Mouse (Mus musculus) c-Kit-positive CD71-negative TER-119-negative erythroid progenitor cells, embryonic 14.5 days (primary cell): ENCODE data around the gene Ccdc92b.

ENCODE experiments used
- DNase-seq: peaks from one replicate; pipeline ENCODE4 v3.0.0-alpha.2; 2013; ENCODE audit warnings: low read depth

Ccdc92b gene

DNA sequence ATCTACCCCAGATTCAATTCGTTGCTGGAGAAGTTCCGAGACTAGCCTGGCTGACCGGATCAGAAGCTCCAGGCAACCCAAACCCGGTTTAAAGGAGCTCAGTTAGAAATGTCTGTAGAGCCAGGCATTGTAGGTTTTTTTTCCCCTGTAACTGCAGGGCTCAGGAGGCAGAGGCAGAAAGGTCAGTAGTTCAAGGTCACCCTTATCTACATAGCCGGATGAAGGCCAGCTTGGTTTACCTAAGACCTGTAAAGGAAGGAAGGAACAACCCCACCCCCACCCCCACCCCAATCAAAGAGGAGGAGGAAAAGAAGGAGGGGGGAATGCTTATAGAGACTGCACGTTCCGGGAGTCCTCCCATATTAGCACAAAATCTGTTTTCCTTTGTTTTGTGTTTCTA, 8.0 kb upstream of the Ccdc92b start:
- no peak for DNase-seq

DNA sequence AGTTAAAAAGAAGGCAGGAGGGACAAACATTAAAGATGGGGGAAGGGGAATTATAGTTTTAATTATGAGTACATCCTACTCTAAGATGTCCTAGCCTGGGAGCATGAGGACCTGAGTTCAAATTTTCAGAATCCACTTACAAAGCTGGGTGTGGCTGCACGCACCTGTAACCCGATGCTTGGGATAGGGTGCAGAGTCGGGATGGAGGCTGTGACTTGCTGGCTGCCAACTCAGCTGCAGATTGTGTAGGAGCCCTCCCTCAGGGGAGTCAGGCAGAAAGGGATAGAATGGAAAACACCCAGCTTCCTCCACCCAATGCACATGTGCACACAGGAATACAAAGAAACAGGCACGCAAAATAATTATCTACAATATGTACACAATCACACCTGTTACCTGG, 6.0 kb upstream of the Ccdc92b start:
- no peak for DNase-seq

DNA sequence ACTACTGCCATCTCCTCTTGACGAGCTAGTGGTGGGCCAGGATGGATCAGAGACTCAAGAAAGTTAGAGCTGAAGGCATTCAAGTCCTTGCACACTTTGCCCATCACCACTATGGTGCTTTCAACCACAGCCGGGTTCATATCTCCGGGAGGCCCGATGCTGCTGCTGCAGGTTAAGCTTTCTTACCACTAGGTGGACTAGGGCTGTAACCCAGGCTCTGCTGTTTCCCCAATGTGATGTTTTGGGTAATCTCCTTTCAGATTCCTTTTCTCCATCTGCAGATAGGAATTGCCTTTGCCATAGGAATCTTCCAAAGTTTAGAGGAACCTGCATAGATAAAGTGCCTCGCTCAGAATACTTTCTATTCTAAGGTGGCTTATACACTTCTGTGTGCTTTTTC, 3.8 kb upstream of the Ccdc92b start:
- DNase-seq = no peak

DNA sequence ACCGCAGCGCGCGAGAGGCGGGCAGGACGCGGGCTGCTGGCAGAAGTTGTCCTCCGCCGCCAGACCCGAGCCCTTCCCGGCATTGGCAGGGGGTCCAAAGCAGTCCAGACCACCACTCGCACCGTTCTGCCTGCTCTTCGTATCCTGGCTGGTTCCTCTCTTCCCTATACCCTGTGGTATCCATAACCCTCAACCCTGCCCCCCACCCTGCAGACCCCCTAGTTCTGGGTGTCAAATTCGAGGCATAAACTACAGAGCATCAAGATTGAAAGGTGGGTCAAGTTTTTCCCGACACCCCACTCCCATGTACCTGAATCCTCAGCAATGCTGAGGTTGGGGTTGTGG, 523 bp downstream of the Ccdc92b start:
- DNase-seq = no peak

DNA sequence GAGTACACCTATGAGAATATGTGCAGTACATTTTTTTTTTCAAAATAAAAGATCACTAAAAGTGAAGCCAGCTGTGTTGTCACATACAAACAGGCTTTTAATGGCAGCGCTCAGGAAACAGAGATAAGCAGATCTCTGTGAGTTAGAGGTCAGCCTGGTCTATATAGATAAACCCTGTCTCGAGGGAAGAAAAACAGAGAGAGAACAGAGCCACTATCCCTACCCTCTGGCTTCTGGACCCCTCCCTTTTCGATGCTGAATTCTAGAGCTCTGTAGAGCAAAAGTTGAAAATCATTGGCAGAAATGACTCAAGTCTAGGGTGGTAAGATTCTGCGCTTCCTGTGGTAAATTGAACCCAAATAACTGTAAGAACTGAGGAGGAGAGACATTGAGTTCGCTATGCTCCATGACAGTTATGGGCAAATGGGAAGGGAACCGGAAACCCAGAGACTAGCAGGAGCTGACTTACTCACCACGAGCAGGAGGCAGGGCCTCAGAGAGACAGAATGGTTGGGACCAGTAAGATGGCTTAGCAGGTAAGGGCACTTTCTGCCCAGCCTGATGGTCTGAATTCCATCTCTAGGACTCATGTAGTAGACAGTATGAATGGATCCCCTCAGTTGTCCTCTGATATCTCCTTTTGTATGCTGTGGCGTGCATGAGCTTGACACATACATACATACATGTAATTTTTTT, 2.7 kb downstream of the Ccdc92b start:
- peak; percentile 17 for DNase-seq

DNA sequence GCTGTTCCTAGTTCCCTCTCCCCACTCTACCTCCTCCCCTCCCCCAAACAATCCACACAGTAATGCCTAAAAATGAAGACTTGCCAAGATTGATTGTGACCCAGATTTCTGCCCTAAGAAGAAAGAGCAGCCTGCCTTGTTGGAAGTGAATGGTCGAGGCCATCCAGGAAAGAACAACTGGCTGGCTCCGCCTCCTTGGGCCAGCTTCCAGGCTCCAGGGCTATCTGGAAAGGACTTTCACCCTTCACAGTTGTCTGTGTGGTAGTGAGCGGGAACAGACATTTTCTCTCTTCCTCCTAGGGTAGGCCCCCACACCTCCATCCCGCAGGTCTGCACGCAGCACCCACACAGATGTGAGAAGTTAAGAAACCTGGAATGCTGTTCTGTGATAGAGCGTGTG, 4.3 kb downstream of the Ccdc92b start:
- no peak for DNase-seq

DNA sequence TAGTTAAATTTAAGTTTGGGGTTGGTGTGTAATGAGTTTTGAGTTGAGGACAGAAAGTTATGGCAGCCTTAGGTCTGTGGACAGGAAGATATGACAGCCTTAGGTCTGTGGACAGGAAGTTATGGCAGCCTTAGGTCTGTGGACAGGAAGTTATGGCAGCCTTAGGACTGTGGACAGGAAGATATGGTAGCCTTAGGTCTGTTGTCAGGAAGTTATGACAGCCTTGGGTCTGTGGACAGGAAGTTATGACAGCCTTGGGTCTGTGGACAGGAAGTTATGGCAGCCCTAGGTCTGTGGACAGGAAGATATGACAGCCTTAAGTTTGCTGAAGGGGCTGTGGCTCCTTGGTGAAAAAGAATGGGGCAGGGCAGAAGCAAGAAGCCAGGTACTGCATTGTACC, 5.9 kb downstream of the Ccdc92b start:
- no peak for DNase-seq

DNA sequence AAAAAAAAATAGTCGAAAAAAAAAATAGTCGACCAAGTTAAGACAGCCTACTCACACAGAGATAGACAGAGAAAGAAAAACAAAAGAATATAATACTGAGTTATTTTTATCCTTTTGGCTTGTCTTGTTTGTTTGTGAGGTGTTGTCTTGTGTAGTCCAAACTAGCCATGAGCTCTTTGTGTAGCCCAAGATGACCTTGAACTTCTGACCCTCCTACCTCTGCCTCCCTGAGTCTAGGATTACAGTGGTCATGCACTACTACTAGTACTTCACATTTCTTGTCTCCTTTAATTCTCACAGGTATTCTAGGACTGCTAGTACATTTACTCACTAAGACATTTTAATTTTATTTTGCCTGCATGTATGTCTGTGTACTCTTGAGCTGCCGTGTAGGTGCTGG, 8.1 kb downstream of the Ccdc92b start:
- no peak for DNase-seq

DNA sequence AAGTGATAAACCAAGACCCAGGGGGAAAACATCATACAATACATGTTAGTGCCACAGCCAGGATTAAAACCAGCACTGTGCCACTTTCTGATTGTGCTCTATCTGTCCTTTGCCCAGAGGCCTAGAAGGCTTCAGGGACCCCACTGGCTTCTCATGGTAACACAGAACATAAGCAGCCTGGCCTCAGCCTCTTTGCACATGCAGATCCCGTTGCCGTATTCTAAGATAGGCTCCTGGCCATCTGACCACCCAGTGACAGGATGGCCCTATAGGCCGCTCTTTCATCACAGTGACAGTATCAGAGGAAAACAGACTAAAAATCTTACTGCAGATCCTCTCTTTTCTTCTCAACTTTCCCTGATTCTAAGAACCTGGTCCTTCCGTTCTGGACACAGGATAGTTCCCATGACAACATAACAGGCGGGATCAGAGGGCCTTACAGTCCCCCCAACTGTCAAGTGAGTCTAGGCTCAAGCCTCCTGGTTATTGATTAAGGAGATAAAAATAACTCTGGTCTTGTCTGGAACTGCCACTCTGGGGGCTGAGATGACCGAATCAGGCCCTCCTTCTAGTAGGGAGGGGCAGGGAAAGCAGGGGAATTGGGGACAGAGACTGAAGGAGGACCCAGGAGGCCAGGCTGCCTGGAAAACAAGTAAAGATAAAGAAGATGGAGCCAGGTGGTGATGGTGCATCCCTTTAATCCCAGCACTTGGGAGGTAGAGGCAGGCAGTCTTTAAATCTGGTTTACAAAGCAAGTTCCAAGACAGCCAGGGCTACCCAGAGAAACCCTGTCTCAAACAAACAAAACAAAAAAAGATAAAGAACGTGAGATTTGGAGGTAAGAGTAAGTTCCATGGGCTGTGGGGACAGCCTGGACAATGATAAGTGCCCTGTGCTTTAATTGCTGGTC, 12.7 kb downstream of the Ccdc92b start:
- DNase-seq = no peak

DNA sequence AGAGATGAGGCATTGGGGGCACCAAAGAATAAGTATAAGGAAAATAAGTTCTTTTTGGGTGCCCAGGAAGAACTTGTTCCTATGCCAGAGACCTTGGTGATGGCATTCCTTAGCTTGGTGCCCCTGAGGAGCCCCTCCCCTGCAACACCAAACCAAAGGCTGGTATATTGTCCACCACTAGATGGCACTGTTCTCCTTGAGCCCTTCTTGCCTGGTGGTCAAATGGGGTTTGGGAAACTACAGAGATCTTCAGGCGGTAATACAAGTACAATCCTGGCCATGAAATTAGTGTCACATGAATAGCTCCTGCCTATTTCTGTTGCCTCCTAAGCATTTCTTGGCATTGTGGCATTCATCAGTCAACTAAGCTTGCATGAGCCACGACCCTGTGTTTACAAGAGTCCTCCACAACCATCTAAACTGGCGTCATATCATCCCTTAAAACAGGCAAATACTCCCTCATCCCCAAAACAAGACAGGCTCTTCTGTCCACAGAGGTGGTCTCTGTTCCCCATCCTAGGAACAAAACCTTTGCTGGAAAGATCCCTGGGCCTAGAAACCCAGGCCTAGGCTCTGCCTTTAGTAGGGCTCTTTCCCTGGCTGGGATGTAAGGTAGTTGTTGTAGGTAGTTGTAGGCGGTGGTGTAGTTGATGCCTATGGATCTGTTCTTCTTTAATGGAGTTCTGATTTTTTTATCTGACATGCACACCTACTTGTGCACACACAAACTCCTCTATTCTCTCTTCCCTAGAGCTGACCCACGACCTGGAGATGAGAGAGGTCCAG, 15.3 kb downstream of the Ccdc92b start:
- DNase-seq = peak; percentile 76

DNA sequence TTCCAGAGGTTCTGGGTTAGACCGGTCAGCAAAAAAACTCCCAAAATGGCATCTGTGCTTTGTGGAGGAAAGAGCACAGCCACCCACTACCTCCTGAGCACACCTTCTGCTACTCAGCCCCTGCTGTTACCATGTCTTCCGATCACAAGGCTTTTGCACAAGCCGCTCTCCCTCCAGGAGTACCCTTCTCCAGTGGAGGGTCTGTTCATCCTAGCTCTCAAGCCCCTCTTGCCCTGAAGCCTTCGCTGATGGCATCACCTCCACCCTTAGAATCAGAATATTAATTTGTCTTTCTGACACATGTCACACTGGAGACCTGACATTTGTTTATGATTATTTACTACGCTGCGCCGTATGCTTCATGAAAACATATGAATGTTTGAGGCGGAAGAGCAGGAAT, 18.1 kb downstream of the Ccdc92b start:
- no peak for DNase-seq

DNA sequence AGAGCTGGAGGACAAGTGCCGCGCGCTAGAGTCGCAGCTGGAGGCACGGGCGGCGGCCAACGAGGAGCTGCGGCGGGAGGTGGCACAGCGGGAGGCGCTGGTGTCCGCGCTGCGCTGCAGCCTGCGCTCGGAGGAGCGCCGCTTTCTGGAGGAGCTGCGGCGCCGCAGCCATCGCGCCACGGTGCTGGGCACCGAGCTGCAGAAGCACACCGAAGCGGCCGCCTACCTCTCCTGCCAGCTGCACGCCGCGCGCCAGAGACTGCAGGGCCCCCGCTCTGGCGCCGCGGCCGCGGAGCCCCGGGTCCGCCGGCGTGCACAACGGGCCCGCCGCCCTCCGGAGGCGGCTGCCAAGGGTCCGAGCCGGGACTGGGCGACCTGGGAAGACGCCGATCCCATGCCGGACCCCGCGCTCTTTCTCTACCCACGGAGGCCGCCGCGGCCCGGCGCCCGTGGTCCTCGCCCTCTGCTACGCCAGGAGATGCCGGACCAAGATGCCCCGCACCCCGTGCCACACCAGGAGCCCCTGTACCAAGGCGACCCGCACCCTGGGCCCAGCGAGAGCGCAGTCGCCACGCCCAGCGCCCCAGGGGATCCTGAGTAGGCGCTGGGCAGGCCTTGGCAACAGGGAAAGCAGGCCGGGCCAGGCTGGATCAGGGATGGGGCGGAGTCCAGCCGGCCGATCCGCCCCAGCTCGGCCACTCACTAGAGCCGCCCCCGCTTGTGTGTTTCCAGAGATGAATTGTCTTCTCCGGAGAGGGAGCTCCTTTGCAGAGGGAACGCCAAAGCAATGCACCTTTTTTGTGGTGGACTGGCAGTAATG, 18.8 kb downstream of the Ccdc92b start:
- peak; percentile 36 for DNase-seq

DNA sequence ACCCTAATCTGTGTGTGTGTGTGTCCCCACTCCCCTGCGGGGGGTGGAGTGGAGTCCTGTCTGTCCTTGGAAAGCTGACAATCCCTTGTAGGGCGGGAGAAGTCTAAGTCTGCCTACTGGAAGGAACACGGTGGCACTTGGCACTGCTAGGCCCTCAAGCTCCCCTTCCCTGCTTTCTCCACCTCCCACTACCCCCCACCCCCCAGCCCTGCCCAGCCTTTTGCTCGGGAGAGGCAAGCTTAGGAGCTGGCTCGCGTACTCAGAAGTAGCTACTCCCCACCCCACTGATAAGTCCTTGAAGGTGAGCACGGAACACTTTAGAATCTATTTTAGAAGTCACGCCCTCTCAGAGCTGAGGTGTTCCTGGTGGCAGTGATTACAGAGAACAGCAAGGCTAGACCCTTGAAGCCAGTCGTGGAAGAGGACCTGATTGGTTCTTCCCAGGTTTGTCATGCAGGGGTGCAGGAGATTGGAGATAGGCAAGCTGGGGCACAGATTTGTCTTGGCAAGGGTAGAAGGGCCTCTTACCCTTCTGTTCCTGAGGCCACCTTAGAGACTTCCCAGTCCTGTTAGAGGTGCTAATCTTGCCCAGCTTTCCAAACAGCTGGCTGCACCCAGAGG, 19.5 kb downstream of the Ccdc92b start:
- no peak for DNase-seq

DNA sequence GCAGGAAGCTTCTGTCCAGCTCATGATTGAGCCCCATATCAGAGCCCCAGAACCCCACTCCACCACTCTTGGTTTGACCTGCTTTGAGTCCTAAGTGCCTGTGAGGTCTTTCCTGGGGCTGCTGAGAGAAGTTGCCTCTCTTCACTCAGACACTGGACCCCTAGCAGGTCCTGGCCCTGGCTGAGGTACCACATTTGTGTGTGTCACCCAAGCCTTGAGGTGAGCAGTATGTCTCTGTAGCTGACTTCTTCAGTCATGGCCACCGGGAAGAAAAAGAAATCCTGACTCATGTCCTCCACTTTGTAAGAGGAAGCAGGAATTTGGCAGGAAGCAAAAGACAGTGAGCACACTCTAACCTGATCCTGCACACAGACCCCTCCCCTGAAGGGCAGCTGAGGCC, 20.2 kb downstream of the Ccdc92b start:
- no peak for DNase-seq

DNA sequence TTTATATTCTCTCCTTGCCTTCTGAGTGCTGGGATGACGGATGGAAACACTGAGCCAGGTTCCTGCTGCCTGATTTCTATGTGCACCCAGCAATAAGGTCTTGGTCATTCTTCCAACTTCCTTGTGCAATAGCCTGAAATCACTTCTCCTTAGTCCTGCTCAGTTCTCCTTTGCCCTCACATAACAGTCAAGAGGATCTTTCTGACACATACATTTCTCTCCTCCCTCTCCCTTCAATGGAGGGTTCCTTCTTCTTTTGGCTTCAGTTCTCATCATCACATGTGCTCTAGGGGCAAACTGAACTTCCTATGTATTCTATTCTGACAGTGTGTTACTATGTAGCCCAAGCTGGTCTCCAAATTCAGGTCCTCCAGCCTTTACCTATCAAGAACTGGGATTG, 28.6 kb downstream of the Ccdc92b start:
- DNase-seq = no peak

DNA sequence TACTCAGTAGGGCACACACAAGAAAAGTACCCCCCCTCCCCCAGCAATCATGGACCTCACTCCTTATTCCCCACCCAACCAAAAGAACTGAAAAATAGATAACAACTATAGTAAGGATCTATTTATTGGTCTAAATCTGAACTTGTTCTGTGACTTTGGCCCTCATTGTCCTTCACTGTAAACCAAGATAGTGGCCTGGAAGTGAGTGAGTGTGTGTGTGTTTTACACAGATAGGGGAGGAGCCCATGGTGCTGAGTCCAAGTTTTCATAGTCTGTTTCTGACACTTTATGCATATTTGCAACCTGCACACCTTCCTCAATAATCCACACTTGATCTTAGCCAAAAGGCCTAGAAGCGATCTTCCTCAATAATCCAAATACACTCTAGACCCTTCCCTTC, 29.3 kb downstream of the Ccdc92b start:
- no peak for DNase-seq

DNA sequence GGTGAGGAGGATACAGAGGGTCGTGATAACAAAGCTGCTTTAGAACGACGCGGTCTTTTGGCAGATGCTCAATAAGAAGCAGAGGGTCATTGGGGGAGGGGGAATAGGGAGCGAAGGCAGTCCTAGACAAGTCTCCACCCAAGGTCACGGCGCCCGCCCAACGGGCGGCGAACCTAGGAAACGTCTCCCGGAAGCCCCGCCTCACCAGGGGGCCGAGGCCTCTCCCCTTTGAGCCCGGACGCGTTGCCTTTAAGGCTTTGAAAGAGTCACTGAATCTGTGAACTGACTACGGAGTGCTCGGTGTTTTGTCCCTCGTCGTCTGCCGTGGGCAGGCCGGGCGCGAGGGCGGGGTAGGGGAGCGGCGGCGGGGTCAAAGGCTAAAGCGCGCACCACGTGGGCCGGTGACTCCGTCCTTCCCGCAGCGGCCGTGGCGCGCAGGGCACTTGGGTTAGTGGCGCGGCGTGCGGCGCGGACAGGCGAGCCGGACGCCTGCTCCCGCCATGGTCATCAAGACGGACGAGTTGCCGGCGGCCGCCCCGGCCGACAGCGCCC, 29.8 kb downstream of the Ccdc92b start, which contains the start of gene Cluh:
Gene Cluh, plus strand, starts transcription at position 401 of the 552 bp plus-strand sequence.
- DNase-seq = peak; percentile 90

DNA sequence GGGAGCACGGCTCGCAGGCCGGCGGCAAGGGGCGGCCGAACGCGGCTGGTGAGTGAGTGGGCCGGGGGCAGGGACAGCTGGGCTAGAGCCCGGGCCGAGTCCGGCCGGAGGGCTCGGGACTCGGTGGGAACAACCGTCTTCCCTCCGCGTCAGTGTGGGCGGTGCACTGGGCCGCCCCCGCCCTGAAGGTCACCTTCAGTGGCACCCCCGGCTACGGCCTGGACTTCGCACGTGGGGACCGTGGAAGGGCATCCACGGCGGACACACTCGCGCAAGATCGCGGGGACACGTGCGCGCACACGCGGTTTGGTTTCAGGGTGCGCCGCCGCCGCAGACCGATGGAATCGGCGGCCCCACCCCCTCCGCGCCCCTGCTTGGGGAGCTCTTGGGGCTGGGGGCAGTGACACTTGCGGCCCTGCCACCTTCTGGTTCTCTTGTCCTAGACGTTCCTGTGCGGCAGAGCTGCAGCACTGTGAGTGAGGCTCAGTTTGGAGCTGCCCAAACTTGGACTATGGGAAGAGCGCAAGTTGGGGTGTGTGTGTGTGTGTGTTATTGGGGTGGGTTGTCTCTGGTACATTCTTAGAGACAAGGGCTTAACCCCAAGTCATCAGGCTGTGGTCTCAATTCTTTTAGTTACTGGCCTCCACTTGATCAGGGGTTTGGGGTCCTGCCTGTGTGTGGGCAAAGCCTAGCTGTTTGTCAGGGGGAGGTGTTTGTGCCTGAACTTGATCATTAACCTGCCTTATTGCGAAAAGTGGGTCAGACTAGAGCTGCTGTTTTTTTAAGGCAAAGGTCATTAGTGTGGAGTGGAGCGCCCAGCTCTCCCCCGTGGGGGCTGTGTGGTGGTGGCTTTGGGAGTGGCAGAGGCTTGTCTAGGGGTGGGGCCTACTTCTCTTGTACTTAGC, 30.5 kb downstream of the Ccdc92b start:
- no peak for DNase-seq

DNA sequence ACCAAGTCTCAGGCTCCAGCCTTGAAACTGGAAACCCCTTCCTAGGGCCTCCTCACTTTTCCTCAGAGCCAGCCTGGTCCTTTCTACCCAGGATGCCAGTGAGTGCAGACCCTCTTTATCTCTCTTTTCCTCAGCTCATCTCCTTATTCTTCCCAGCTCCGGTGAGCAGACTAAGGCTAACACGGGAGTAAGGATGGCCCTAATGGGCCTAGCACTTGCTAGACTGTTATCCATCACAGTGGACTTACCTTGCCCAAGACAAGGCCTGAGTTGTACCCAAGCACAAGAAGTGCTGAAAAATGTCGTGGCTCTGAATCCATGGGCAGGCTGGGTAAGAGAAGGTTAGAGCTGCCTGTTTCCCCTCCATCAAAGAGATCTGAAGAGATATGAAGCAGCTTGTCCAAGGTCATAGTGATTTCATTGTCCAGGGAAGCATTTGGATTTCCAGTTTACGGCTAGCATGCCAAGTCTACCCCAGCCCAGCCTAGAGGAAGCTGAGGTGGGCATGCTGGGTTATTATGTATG, 31.2 kb downstream of the Ccdc92b start:
- no peak for DNase-seq

DNA sequence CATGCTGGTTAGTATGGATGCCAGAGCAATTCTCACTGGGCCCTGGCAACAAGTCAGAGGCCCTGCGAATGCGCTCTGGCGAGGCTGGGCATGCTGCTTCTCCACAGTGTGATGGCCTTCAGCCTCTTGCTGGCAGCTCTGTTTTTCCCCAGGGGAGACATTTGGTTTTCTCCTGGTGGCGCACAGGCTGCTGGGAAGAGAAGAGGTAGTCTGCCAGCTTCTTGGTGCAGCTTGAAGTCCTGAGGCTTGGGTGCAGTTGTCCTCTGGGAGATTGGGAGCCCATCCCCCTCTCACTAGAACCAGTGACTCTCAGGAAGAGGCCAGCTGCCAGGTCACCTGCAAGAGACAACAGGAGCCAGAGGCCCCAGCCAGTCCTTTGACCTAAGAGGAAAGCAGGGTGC, 33.4 kb downstream of the Ccdc92b start:
- DNase-seq = no peak
